Mouse (Mus musculus): ENCODE measurements around the gene Sec22c.

Gene Sec22c

DNA sequence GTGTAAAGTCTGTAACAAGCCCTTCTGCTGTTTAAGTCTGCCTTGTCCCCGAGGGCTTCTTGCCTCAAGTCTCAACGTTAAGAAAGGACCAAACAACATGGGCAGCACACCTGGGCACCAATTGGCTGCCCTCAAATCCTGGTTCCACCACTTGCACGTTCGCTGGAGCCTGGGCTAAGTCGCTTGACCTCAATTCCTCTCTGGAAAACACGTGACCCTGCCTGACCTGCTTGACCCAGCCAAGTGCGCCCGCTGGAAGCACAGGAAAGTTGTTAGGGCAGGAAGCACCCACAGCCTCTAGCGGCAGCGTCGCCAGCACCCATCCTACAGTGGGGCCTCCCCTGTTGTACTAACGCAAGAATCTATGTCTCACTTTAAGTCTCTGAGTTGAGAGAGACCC is 10.6 kb downstream of the Sec22c start:
- DNase-seq (ENCODE audit: low spot score) = no peak

DNA sequence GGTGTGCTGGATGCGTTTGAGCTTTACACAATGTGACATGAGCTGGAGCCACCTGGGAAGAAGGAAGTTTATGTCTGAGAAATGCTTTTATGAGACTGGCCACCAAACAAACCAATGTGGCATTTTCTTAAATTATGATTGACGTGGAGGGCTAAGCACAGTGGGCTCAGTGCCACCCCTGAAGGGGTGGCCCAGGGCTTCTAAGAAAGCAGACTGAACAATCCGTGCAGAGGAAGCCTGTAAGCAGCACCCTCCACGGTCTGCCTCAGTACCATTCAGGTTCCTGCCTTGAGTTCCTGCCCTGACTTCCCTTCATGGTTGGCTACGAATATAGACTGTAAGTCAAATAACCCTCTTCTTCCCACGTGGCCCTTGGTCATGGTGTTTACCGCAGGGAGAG is 14.6 kb downstream of the Sec22c start:
- no peak for DNase-seq (ENCODE audit: low spot score)

DNA sequence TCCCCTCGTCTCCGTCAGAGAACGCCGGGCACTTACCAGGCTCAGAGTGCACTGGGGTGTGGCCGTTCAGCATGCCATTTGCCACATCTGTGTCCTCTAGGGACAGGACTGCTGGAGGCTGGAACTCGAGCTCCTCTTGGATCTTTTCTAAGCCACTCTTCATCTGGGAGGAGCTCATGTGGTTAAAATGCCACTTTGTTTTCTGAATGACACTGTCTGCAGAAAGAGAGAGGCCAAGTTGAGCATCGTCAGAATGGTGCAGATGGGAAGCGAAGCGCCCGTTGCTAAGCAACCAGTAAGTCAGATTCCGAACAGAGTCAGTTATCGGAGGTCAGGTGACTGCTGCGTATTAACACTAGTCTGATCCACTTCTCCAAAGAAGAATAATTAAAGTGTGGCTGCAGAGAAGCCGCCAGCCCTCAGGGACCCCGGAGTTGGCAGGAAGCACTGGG is 15.1 kb downstream of the Sec22c start:
- no peak for DNase-seq (ENCODE audit: low spot score)

DNA sequence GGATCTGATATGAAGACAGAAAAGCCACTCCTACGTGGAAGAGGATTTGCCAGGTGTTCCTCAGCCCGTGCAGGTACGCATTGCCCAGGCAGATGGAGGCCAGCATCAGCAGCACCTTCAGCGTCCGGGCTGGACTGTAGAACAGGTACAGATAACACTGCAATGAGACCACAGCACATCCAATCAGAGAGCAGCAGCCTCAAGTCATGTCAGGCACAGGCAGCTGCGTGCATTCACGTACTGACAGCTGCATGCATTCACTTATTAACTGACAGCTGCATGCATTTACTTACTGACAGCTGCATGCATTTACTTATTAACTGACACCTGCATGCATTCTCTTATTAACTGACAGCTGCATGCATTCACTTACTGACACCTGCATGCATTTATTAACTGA is 20.6 kb downstream of the Sec22c start:
- no peak for DNase-seq (ENCODE audit: low spot score)

DNA sequence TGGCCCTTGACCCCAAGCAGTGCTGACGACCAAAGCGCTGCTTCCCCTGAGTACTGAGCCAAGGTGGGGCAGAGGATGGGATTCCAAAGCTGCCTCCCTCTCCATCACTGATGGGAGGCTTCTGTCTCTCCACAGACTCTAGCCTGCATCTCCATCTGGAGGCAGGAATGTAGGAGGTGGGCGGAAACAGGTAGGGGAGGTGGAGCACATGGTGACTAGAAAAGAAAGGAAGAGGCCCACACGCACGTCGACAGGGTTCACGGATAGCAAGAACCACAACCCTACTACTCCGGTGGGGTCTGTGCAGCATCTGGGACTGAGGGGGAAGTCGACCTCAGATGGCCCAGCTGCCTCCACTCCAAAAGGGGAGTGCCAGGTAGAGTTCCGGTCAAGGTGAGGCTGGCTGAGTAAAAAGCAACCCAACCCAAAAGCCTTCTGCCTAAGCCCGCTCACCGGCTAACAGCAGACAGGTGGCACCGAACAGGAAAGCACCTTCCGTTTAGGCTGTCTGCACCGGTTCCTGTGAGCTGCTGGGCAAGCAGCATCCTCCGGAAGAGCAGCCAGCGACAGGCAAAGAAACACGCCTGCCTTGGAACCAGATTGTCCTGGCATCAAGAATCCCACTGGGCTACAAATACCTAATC is 23.1 kb downstream of the Sec22c start:
- DNase-seq (ENCODE audit: low spot score) = no peak

DNA sequence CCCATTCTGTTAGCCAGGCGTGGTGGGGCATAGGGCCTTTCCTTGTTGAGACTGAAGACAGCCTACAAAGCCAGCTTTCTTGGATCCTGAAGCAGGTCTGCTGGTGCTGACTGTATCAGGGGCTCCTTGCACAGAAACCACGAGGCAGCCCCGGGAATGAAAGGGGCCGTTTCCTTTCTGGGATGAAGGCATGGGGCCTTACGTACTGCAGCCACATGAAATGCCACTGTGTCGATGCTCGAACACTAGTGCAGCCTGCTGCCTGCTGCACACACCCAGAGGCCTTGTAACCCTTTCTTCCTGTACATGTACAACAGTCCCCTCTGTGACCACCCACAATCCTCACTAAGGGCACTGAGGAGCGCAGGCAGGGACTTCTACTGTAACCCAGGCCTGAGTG is 24.1 kb downstream of the Sec22c start:
- DNase-seq (ENCODE audit: low spot score) = no peak

DNA sequence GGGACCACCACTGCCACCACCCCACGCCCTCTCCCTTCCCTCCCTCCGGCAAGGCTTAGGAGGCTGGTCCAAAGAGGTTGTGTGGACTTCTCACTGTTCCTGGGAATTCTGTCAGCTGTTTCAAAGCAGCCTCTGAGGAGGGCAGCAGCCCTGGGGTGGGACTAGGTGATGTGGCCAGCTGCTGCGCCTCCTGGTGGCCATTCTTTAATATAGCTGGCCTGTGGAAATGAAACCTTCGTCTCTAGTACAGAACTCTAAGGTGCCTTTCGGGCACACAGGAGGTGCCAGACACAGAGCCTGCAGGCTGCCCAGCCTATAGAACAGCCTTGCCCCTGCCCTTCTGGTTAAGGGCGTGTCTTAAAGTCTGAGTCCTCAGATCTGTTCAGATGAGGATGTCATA is 25.7 kb downstream of the Sec22c start:
- no peak for DNase-seq (ENCODE audit: low spot score)

DNA sequence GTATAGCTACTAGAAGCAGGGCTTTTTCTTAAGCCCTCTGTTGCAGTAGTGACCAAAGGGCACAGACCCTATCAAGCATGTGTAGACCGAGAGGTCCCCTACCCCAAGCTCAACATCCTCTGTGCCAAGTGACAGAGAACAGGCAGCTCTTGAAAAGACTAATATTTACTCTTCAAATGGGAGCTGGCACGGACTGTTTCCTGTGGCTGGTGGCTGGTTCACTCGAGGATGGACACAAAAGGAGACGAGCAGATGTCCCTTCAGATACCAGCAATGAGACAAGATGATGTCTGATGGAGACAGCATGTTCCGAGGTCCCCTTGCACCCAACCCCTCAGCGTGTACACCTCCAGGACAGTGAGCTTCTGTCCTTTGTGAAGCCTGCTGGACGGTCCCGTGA is 27.8 kb downstream of the Sec22c start:
- DNase-seq (ENCODE audit: low spot score) = no peak

DNA sequence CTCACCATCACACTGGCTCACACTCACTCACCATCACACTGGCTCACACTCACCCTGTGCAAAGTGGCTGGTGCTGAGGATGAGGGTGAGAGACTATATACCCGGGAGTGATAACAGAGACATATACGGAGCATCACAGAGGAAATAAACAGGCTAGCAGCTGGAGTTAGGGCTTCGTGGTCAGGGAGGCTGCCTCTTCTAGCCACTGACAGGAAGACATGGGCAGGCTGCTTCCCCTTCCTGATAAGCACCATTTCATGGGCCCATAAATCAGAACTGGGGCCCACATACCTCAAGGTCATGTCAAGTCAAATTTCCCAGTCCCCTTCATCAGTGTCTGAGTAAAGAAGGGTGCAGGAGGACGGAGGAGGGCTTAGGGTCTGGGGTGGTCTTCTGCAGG is 28.2 kb downstream of the Sec22c start:
- DNase-seq (ENCODE audit: low spot score) = no peak

DNA sequence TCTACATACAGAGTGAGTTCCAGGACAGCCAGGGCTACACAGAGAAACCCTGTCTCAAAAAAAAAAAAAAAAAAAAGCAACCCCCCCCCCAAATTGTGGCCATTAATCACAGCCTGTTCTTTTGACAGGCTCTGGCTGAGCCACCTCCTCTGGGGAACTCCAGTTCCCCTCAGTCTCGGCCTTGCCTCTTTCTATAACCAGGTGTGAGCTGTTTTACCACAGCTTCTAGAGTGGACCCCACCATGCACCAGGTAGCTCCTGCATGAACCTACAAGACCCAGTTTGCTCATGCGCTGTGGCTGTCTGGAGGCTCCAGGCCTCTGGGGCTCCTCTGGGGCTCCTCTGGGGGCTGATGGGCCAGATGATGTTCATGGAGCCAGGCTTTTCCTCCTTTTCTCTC is 29.7 kb downstream of the Sec22c start:
- DNase-seq (ENCODE audit: low spot score) = no peak

DNA sequence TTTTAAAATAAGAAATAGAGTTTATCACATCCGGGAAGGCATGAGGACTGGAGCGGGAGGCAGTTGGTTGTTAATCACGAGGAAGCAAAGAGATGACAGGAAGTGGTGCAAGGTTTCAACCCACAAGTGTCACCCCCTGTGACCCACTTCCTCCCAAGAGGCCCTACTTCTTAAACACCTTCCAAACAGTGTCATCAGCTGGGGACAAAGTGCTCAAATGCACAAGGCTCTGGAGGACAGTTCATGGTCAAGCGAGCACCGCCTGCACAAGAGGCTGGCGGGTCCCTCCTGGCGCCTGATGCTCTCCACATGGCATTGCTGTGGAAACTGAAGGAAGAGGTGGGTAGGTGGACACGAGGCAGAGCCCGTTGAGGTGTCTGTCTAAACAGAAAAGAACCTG is 30.3 kb downstream of the Sec22c start:
- peak; percentile 58 for DNase-seq (ENCODE audit: low spot score)

DNA sequence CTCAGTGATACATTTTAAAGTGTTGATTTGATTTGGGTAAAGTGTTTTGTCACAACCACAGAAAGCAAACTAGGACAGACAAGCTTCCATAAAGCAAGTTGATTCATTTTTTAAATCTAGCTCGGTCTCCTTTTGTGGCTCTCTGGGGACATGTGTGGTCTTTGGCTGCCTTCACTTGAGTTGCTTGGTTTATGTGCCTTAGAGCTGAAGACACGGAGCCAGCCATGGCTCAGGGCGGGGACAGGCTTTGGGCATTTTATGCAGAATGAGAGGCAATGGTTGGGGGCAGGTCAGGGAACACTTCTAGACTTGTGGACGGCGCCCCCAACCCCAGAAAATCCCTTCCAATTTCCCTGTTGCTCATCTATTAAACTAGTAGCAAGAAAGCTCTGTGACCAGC is 31.6 kb downstream of the Sec22c start:
- no peak for DNase-seq (ENCODE audit: low spot score)

DNA sequence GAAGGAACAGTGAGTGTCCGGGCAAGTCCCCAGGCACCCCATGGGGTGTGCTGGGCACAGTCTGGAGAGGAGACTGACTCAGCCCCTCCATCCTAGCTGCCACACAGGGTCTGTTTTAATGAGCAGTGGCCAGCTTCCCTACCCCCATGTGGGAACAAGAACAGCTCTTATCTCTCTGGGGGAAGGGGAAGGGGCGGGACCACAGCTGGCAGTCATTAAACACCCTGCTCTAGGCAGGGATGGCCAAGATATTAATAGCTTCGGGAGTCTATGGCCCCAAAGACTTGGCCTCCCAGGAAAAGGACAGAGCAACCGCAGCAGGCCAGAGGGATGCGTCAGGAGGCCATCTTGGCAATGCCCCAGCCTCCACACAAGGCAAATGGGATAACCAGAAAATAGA is 33.0 kb downstream of the Sec22c start:
- DNase-seq (ENCODE audit: low spot score) = no peak

DNA sequence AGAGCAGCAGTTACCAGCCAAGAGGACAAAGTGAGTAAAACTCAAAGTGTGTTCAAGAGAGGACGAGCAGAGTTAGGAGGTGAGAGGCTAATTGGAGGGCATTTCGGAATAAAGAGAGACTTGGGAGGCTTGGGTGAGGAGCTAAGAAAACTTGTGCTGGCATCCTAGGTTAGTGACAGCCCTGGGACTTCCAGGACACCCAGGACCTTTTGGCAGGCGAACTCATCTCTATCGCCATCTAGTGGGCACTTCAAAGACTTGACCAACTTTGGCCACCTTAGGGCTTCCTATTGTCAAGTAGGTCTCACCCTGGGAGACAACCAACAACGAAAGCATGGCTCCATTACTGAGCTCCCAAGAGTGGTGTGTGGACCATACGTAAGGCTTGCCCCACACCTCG is 34.0 kb downstream of the Sec22c start:
- DNase-seq (ENCODE audit: low spot score) = no peak

DNA sequence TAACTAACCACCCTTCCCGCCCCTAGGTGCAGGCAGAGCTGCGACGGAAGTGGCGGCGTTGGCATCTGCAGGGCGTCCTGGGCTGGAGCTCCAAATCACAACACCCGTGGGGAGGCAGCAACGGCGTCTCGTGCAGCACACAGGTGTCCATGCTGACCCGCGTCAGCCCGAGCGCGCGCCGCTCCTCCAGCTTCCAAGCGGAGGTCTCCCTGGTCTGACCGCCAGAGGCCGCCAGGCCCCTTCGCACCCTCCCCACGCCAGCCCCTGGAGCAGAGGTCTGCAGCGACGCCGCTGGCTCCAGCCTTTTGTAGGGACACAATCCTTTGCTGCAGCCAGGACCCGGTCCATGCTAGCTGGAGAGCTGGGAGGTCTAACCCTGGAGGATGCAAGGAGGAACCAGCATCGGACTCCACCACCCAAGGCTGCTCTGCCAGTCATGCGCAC is 35.9 kb downstream of the Sec22c start:
- no peak for DNase-seq (ENCODE audit: low spot score)

DNA sequence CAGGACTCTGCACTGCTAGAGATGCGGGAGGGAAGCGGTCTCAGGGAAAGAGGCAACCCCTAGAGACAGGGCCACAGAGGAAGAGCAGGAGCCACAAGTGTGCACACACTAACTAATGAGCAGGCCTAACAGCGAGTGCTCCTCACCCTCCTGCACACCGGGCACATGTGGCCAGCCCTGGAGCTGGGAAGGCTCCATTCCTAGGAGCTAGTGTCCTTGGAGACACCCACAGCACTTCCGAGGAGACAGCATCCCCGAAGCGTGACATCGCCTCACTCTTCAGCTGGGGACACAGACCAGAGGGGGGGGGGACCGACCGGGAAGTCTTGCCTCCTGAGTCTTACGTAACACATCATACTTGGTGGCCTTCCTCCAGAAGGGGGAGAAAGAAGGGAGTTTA is 37.5 kb downstream of the Sec22c start:
- no peak for DNase-seq (ENCODE audit: low spot score)

DNA sequence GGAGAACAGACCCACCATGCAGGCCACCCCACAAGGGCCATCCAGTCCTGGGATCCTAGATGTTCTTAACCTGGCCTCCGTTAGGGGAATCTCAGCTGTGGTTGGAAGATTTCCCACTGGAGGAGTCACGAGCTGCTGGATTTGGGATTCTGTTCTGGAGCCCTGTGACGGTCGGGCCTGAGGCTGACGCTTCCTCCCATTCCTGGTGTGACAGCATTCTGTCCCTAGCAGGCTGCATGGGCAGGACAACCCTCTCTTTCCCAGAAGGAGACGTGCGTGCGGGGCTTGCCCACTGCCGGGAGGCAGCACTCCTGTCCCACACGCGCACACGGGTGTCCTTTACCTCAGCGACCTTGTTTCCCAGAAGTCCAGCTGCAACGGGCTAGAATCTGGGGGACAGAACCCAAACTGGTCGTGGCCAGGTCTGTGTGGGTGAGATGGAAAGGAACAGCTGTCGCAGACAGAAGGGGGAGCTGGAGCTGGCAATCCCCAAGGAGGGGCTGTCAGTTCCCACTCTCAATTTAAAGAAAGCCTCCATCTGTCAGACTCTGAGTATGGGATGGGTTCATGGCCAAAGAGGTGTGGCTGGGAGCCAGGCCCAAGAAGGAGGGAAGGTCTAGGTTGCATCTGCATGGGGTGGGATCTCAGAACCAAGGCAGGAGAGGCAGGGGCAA is 38.2 kb downstream of the Sec22c start:
- no peak for DNase-seq (ENCODE audit: low spot score)

DNA sequence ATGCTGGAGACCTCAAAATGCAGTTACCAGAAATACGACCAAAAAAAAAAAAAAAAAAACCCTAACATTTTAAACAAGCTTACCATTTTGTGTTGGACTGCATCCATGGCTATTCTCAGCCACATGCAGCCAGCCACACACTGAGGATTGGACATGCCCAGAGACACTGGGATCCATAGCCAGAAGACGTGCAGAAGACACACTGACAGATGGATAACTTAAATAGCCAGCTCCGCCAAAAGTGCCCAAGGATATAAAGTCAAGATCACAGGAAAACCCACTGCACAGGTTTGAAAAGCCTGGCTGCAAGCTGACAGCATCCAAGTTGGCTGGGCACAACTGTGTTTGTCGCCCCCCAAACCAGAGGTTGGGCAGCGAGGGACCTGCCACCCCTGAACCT is 41.2 kb downstream of the Sec22c start:
- DNase-seq (ENCODE audit: low spot score) = no peak

DNA sequence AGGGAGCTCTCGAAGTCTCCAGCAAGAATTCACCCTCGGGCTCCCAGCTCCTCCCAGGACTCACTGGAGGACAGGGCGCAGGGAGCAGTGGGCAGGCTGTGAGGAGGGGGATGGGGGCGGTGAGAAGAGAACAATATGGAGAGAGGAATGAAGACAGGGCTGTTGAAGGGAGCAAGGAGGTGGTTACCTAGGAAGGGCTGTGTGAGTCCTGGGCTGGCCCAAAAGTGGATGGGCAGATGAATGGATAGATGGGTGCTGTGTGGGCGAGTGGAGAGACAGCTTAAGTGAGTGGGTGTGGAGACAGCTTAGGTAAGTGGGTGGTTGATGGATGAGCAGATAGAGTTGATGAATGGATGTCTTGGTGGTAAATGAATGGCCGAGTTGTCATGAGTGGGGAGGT is 41.8 kb downstream of the Sec22c start:
- DNase-seq (ENCODE audit: low spot score) = no peak

DNA sequence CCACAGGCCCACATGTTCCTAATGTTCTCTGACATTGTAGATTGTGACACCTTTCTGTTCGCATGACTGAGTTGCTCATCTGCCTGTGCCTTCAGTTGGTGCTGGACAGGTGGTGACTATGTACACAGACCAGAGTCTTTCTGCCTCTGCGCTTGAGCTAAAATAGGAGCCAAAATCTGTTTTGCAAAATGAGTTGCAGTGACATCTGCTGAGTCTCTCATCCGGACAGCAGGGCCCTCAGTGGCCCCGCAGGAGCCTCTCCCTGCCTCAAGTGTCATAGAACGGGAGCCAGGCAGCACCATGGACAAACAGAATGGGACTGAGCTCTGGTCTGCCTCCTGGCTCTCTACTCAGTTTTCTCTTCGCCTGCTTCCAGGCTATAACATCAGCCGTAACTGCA is 45.5 kb downstream of the Sec22c start:
- DNase-seq (ENCODE audit: low spot score) = no peak

DNA sequence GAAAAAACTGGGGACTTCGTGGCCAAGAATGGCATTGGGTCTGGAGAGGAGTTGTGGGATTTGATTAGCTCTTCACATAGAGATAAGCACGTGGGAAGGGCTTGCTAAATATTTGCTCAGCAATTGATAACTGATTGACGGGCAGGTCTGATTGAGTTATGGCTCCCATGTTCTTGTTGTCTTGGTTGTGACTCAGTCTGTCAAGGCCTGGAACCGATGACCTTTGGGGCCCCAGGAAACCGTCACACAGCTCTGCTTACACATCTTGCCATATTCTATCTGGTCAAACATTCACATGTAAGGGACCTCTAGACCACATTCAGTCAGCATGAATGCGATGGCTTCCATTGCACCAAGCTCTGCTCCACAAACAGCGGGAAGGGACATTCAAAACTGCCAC is 47.0 kb downstream of the Sec22c start:
- no peak for DNase-seq (ENCODE audit: low spot score)

DNA sequence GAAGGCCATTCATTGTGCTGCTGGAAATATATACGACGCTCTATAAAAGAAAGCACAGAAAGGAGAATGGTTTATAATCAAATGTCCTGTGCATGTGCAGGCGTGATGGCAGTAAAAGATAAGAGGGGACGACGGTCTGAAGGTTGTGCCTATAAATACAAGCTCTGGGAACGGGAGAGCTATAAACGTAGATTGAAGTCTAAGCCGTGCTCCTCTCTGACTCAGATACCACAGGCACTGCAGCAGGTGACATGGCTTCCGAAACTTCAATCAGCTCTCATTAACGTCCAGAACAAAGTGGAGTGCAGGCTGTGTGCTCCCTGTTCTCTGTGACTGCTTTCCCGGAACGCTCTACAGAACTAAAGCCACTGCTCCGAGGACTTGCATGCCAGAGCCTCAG is 48.1 kb downstream of the Sec22c start:
- no peak for DNase-seq (ENCODE audit: low spot score)

DNA sequence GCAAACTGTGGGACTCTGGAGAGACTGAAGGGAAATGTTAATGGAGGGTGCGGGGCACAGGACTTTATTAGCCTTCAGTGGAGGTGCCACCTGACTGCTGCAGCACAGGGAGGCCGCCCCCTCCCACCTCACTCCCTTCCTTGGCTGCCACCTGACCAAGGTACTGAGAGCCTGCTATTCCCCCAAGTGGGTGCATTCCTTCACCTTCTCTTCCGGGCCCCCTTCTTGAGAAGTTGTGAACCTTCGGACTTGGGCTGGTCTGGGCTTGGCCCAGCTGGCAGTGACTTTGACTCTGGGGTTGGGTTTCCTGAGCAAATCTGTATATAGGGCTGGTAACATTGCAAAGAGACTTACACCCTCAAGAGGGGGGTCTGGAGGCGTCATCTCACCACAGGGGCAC is 49.0 kb downstream of the Sec22c start:
- DNase-seq (ENCODE audit: low spot score) = no peak

DNA sequence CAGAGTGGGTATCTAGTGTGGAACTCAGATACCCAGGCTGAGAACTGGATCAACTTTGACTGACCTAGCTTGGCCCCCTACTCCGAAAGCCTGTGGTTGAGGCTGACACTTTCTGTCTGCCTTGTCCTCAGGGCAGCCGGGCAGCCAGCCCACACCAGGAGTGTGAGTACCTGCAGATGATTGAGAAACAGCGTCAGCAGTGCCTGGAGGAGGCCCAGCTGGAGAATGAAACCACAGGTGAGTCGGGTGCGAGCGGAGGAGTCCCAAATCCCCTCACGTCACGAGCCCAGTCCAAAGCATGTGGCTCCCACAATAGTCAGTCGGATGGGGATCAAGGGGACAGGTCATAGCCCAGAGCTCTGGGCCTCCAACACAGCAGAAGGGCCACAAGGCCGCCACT is 51.6 kb downstream of the Sec22c start:
- no peak for DNase-seq (ENCODE audit: low spot score)

All from spleen, adult 12 weeks (tissue).